Mouse (Mus musculus): Measurements from ENCODE around the gene Ostm1.

Gene Ostm1

GRCm38 (mm10) chr10:42583902-42584435 is 347 bp downstream of the Ostm1 start:
- no peak for DNase-seq

GRCm38 (mm10) chr10:42584436-42584983 is 888 bp downstream of the Ostm1 start:
- no peak for DNase-seq

GRCm38 (mm10) chr10:42585156-42585555 is 1.5 kb downstream of the Ostm1 start:
- no peak for DNase-seq

- no peak for DNase-seq
Measured at GRCm38 (mm10) chr10:42585596-42586305, 2.1 kb downstream of the Ostm1 start.

GRCm38 (mm10) chr10:42587961-42588750 is 4.5 kb downstream of the Ostm1 start:
- no peak for DNase-seq

- DNase-seq, result no peak
Measured at GRCm38 (mm10) chr10:42589505-42589904, 5.9 kb downstream of the Ostm1 start.

GRCm38 (mm10) chr10:42590261-42591184 is 6.9 kb downstream of the Ostm1 start:
- DNase-seq, result no peak

DNA sequence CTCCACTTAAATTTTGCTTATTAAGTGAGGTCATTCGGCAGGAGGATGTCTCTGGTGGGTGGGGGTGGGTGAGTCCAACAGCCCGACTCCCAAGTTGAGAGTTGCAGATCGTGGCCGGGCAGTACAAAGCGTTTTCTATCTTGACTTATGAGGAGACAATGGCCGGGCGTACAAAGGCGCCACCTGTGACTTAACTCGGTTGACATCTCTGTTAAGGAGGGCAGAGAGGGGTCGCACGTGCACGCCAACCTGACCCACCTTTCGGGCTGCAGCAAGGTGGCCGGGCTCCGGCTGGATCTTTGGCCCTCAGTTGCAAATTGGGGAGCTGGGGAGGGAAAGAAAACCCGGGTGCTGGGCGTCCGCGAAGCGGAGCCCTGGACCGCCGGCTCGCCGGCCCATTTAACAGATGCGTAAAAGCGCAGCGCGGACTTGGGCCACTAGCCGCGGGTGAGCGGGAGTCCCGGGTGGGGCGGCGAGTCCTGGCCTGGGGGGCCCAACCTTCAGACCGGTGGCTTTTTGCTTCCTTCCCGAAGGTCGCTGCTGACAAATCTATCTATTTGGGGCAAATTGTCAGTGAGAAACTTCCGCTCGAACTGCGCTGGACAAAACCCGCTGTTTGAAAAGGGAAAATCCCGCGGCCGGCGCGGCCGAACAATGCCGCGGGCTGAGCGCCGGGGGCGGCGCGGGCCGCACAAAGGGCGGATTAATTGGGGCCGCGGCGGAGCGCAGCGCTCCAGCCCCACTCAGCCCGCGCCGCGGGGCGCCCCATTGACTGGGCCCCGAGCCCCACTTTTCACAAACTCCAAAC is 7.8 kb downstream of the Ostm1 start:
- DNase-seq, result no peak

- DNase-seq, result no peak
Measured at GRCm38 (mm10) chr10:42591993-42592686, 8.5 kb downstream of the Ostm1 start.

DNA sequence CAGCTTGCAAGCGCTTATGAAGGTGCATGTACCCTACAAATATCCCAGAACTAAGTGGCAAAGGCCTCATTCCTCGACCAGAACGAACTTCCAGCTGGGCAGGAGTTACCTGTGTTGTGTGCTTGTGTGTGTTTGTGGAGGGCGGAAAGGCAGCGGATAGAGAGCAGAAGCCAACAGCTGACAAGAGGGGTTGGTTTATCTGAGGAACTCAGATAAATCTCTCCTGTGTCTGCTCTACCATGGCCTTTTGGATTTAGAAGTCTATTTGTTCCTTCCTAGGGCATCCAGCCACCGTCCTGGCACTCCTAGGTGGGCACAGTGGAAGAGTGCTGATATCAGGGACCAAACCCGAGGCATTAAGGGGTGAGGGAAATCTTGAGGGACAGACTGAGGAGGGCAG is 9.6 kb downstream of the Ostm1 start:
- no peak for DNase-seq

DNA sequence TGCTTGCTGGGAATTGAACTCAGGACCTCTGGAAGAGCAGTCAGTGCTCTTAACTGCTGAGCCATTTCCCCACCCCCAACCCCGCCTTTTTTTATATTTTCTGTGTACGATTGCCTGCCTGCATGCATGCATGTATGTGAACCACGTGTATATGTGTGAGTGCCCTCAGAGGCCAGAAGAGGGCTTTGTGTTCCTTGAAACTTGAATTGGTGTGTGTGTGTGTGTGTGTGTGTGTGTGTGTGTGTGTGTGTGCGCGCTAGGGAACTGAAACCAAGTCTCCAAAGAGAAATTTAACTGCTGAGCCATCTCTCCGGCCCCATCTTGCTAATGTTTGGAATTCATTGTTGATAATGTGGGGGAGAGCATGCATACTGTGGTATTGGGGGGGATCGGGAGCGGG is 15.0 kb downstream of the Ostm1 start:
- no peak for DNase-seq

GRCm38 (mm10) chr10:42601556-42601955 is 17.9 kb downstream of the Ostm1 start:
- no peak for DNase-seq

GRCm38 (mm10) chr10:42604874-42605273 is 21.3 kb downstream of the Ostm1 start:
- DNase-seq, result no peak

- DNase-seq, result no peak
Measured at GRCm38 (mm10) chr10:42606757-42607156, 23.1 kb downstream of the Ostm1 start.

GRCm38 (mm10) chr10:42613075-42613474 is 29.5 kb downstream of the Ostm1 start:
- DNase-seq, result no peak

GRCm38 (mm10) chr10:42613639-42614381 is 30.2 kb downstream of the Ostm1 start:
- DNase-seq, result no peak

DNA sequence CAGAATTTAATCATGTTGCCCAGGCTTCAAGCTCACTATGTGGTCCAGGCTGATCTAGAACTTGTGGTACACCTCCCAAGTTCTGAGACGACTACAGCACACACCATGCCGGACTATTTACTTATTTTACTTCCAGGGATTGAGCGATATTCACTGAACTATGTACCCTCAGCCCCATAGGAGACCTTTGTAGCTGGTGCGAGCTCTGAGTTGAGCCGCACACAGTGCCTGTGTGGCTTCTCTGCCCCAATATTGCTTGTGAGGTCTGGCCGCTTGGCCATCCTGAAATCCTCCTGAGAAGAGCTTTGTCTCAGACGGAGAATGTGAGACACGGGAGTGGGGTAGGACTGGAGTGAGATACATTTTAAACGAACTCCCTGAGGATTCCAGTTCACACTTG is 31.1 kb downstream of the Ostm1 start:
- no peak for DNase-seq

DNA sequence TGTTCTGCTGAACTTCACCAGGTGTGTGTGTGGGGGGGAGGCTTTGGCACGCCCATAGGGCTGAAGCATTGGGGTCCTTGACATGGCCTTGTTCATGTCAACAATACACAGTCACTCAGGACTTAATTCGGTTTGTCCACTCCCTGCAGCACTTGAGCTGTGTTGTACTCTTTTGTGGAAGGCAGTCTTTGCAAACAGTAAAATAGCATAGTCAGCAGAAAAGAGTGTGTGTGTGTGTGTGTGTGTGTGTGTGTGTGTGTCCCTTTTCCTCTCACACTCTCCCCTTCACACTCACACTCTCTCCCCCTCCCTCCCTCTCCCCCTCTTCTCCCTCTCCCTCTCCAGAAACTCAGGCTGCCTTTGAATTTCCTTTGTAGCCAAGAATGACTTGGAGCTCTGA is 34.7 kb downstream of the Ostm1 start:
- no peak for DNase-seq

GRCm38 (mm10) chr10:42625907-42626306 is 42.3 kb downstream of the Ostm1 start:
- no peak for DNase-seq

DNA sequence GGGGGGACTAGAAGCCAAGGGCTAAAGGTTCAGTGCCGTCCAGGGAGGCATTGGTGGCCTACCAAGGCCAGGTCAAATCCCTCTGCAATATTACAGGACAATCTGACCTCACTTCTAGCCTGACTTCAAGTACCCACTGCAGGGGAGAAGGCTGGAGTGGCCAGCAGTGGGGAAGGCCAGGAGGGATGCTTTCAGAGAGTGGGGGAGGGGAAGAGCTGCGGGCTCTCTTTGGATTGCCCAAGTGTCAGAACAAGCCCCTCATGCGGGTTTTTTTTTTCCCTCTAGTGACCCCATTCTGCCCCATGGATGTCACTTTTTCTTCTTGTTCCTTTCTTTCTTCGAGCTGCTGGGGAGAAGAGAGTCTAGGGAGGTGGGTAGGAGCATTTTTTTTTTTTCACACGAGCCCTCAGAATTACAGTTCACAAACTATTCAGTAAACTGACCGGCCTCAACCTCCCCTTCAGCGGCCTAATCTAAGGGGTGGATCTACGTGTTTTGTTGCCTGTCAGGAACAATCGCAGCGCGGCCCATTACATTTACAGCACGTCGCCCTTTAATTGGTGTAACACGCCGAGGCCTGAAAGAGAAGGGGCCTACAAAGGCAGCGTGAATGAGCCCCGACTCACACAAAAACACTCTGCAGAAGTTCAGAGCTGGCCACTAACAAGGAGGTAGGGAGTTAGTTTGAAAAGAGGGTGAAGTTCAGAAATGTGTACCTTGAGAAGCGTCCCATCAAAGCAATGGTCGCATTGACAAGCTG is 47.2 kb downstream of the Ostm1 start:
- no peak for DNase-seq
